Mouse (Mus musculus) R1 (cell line): ENCODE data around the gene Trim9.

Source experiments
- DNase-seq: peaks from one replicate; pipeline ENCODE4 v3.0.0-alpha.2; 2018; ENCODE audit warnings: low read depth, low spot score

Trim9 gene

GRCm38 (mm10) chr12:70214281-70214680, 133.1 kb downstream of the Trim9 start:
- DNase-seq, result no peak

- DNase-seq, result peak; percentile 14
Measured at GRCm38 (mm10) chr12:70213601-70214000, 133.8 kb downstream of the Trim9 start.

GRCm38 (mm10) chr12:70212501-70212900, 134.9 kb downstream of the Trim9 start:
- DNase-seq, result no peak

- DNase-seq, result no peak
Measured at GRCm38 (mm10) chr12:70208214-70208613, 139.2 kb downstream of the Trim9 start.

GRCm38 (mm10) chr12:70204433-70204832, 143.0 kb downstream of the Trim9 start:
- DNase-seq, result peak; percentile 9

GRCm38 (mm10) chr12:70201926-70202529, 145.4 kb downstream of the Trim9 start:
- peak; percentile 16 for DNase-seq

GRCm38 (mm10) chr12:70196341-70196740, 151.1 kb downstream of the Trim9 start:
- no peak for DNase-seq

GRCm38 (mm10) chr12:70195426-70195825, 152.0 kb downstream of the Trim9 start:
- DNase-seq, result no peak
